Mouse (Mus musculus): ENCODE results near the gene Gba.

GRCm38 (mm10) chr3:89243609-89244008, 40.9 kb downstream of the Gba start:
- TF ChIP-seq CTCF (IDR thresholded peaks at IDR 0.05; ENCODE audit: low read depth) (peak; percentile 61), EP300 (IDR thresholded peaks at IDR 0.05; ENCODE audit: low read depth) (no peak)

All from liver, postnatal 0 days (tissue).